Mouse (Mus musculus): ENCODE measurements around the gene Pdcd4. TPM values are rescaled to one million over a fixed set of nuclear protein-coding genes. Genes with fewer than 3 reads are reported as not detected.

Pdcd4 gene
- polyA plus RNA-seq, 1 experiment = 9.4 TPM

DNA sequence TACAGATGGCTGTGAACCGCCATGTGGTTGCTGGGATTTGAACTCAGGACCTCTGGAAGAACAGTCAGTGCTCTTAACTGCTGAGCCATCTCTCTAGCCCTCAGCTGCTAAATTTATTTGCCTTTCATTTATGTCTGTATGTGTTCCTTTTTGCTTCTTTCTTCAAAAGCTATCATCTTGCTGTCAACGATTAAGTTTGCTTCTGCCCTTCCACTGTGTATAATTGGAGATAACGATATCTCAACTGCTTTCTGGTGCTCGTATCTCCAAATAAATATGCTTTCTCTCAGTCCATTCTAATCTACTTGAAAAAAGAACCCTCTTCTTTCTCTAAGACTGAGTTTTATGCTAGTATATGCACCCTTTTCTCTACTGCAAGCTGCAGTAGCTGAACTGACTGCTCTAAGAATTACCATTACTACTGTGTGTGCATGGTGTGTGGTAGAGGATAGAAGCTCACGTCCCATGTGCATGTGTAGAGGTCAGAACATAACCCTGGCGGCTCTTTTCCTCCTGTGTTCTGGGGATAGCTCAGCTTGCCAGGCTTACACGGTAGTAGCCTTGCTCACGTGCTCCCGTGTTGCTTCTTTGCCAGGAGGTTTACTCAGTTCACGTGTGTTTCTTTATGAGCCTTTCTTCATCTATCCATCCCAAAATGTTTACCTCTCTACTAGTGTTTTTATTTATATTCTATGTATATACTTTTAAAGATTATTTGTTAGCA lies 73.0 kb downstream of the Pdcd4 start:
- H3K27me3 ChIP-seq (ENCODE audit: control insufficient read depth, insufficient read depth, low read length) = no peaks in the 10 kb centered on the region
- no peaks in the 10 kb centered on the region for H3K4me1 ChIP-seq (ENCODE audit: control insufficient read depth, insufficient read depth, insufficient read length)
- H3K27ac ChIP-seq (ENCODE audit: insufficient read depth, low read length) = no peak overlapping the region
- no peak overlapping the region for H3K4me3 ChIP-seq (ENCODE audit: extremely low read depth, insufficient read depth, insufficient read length)
- 84% methylated on average over 10 of the region's 10 CpGs for WGBS
- no peak for DNase-seq (ENCODE audit: low read depth in 1 of 2, low spot score in 2 of 2)
- H3K36me3 ChIP-seq (ENCODE audit: control insufficient read depth, insufficient read depth, low read length) = no peaks in the 10 kb centered on the region
- TF ChIP-seq POLR2A (IDR thresholded peaks at IDR 0.05; ENCODE audit: low read depth, low read length) (no peak), CTCF (IDR thresholded peaks at IDR 0.05; ENCODE audit: extremely low read depth, insufficient read depth, insufficient read length, insufficient replicate concordance) (no peak)

DNA sequence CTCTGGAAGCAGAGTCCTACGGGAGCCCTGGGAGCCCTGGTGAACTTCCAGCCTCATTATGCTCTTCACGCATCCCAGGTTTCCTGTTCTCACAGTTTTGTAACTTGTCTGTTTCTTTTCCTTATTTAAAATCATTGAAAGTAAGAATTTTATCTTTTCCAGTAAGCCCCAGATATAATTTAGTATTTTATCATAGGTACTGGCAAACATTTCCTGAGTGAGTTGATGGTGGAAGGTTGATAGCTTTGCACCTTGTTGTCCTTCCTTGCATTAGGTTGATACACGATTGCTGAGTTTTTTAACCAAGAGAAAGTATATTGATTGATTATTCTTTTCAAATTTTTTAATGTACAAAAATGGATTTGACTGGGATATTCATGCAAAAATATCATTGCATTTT lies 77.2 kb downstream of the Pdcd4 start:
- DNase-seq (ENCODE audit: low read depth in 1 of 2, low spot score in 2 of 2) = no peak
- Histone ChIP-seq H3K36me3 (ENCODE audit: control insufficient read depth, insufficient read depth, low read length) (no peaks in the 10 kb centered on the region), H3K4me3 (ENCODE audit: extremely low read depth, insufficient read depth, insufficient read length) (no peak overlapping the region), H3K27ac (ENCODE audit: insufficient read depth, low read length) (no peak overlapping the region), H3K27me3 (ENCODE audit: control insufficient read depth, insufficient read depth, low read length) (no peaks in the 10 kb centered on the region), H3K4me1 (ENCODE audit: control insufficient read depth, insufficient read depth, insufficient read length) (no peaks in the 10 kb centered on the region)
- TF ChIP-seq CTCF (IDR thresholded peaks at IDR 0.05; ENCODE audit: extremely low read depth, insufficient read depth, insufficient read length, insufficient replicate concordance) (no peak), POLR2A (IDR thresholded peaks at IDR 0.05; ENCODE audit: low read depth, low read length) (no peak)
- 88% methylated on average over 3 of the region's 3 CpGs for WGBS

DNA sequence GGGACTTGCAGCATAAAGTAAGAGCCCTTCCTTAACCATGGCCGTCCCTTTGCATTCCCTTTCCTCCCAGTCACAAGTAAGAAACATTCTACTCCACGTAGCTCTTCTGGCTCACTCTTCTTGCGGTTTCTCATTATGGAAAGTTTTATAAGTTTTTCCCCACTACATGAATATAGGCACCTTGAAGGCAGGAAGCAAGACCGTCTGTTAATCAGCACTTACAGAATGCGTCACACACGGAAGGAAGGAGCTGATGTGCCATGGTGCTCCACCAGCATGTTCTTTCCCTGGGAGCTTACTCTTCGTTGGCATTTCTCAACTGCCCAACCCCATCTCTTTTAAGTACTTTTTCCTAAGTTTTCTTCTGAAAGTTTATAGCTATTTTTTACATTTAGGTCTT lies 79.9 kb downstream of the Pdcd4 start:
- DNase-seq (ENCODE audit: low read depth in 1 of 2, low spot score in 2 of 2) = no peak
- no peaks in the 10 kb centered on the region for H3K36me3 ChIP-seq (ENCODE audit: control insufficient read depth, insufficient read depth, low read length)
- no peaks in the 10 kb centered on the region for H3K4me1 ChIP-seq (ENCODE audit: control insufficient read depth, insufficient read depth, insufficient read length)
- H3K27me3 ChIP-seq (ENCODE audit: control insufficient read depth, insufficient read depth, low read length) = no peaks in the 10 kb centered on the region
- no peak overlapping the region for H3K27ac ChIP-seq (ENCODE audit: insufficient read depth, low read length)
- 59% methylated on average over 7 of the region's 7 CpGs for WGBS
- no peak overlapping the region for H3K4me3 ChIP-seq (ENCODE audit: extremely low read depth, insufficient read depth, insufficient read length)
- TF ChIP-seq CTCF (IDR thresholded peaks at IDR 0.05; ENCODE audit: extremely low read depth, insufficient read depth, insufficient read length, insufficient replicate concordance) (no peak), POLR2A (IDR thresholded peaks at IDR 0.05; ENCODE audit: low read depth, low read length) (no peak)

DNA sequence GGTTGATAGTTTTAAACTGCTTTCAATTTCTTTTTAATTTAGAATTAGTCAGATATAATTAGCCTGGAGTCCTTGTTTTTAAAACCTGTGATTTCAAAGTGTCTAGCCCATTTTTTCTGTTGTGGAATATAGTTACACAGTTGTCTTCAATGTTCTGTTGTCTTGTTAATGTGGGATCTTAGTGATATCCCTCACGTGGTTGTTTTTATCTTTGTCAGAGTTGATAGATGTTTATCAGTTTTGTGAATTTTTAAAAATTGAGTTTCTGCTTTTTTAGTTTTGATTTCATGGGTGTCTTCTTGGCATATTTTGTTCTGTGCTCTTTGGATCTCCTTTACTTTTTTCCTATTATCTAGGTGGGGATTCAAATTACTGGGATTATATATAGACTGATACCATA lies 81.6 kb downstream of the Pdcd4 start:
- H3K36me3 ChIP-seq (ENCODE audit: control insufficient read depth, insufficient read depth, low read length) = no peaks in the 10 kb centered on the region
- no peaks in the 10 kb centered on the region for H3K4me1 ChIP-seq (ENCODE audit: control insufficient read depth, insufficient read depth, insufficient read length)
- H3K27ac ChIP-seq (ENCODE audit: insufficient read depth, low read length) = no peak overlapping the region
- DNase-seq (ENCODE audit: low read depth in 1 of 2, low spot score in 2 of 2) = no peak
- TF ChIP-seq CTCF (IDR thresholded peaks at IDR 0.05; ENCODE audit: extremely low read depth, insufficient read depth, insufficient read length, insufficient replicate concordance) = no peak
- no peak for TF ChIP-seq POLR2A (IDR thresholded peaks at IDR 0.05; ENCODE audit: low read depth, low read length)
- WGBS = 63% methylated on average over 1 of the region's 1 CpGs
- H3K4me3 ChIP-seq (ENCODE audit: extremely low read depth, insufficient read depth, insufficient read length) = no peak overlapping the region
- no peaks in the 10 kb centered on the region for H3K27me3 ChIP-seq (ENCODE audit: control insufficient read depth, insufficient read depth, low read length)

Other genes with a start within 250 kb of the Pdcd4 start
- gene Rbm20, start 214.9 kb upstream of the Pdcd4 start, polyA plus RNA-seq (2012; rRNA removed) = 0.12 and 0.22 TPM in 2 replicates
- gene Shoc2, start 52.1 kb downstream of the Pdcd4 start, polyA plus RNA-seq (2012; rRNA removed) = 5.1 and 5.6 TPM in 2 replicates
- gene Bbip1, start 52.4 kb downstream of the Pdcd4 start, polyA plus RNA-seq (2012; rRNA removed) = 4.2 and 4.4 TPM in 2 replicates
- gene Adra2a, start 151.9 kb downstream of the Pdcd4 start, polyA plus RNA-seq (2012; rRNA removed) = 0.83 and 1.3 TPM in 2 replicates